Mouse (Mus musculus) G1E (cell line): ENCODE measurements around the gene Fosl2.

Source experiments
- CTCF ChIP-seq: IDR thresholded peaks from 2 replicates; pipeline ENCODE4 v1.5.1; 2012; ENCODE audit warnings: low read depth, low read length, inconsistent platforms, mixed read lengths
- GATA1 ChIP-seq: IDR thresholded peaks from 2 replicates; pipeline ENCODE4 v1.6.1; 2012; ENCODE audit warnings: borderline replicate concordance, low read length, inconsistent platforms, mixed read lengths

- TF ChIP-seq CTCF: no peak
- TF ChIP-seq GATA1: no peak
Measured at GRCm38 (mm10) chr5:32134051-32134732, 1.4 kb upstream of the Fosl2 start.
